Mouse (Mus musculus): ENCODE data around the gene Chil3. TPM values are rescaled to one million over a fixed set of nuclear protein-coding genes. Genes with fewer than 3 reads are reported as not detected.

Gene Chil3
- polyA plus RNA-seq, 1 experiment from 2014 or later: not detected

- Histone ChIP-seq H3K4me1 (replicated peaks; ENCODE audit: control insufficient read depth, insufficient read depth, low read length) (0 out of 2 replicates have a peak, but pooled peaks cover 2% of the 10 kb centered on the region), H3K36me3 (ENCODE audit: control insufficient read depth, insufficient read depth, low read length) (no peaks in the 10 kb centered on the region), H3K4me2 (ENCODE audit: low read depth, low read length, severe bottlenecking) (no peak overlapping the region), H3K9me3 (ENCODE audit: control insufficient read depth, low read length) (no peaks in the 10 kb centered on the region), H3K9ac (ENCODE audit: low read length) (no peak overlapping the region), H3K27ac (ENCODE audit: low read depth, low read length) (0 out of 2 replicates have a peak overlapping the region, but pooled peaks have one; percentile 1), H3K4me3 (ENCODE audit: low read depth, low read length) (no peak overlapping the region), H3K27me3 (ENCODE audit: control insufficient read depth, insufficient read depth, low read length) (no peaks in the 10 kb centered on the region)
- 88% methylated on average over 1 of the region's 1 CpGs for WGBS
- DNase-seq (ENCODE audit: low spot score) (peak; percentile 52), ATAC-seq (replicated peaks; ENCODE audit: low FRiP score) (peak; percentile 69)
These were observed 3.9 kb upstream of the Chil3 start for GRCm38 (mm10) chr3:106171135-106171731.

GRCm38 (mm10) chr3:106170522-106171053 lies 3.2 kb upstream of the Chil3 start:
- Histone ChIP-seq H3K4me3 (ENCODE audit: low read depth, low read length) (no peak overlapping the region), H3K27me3 (ENCODE audit: control insufficient read depth, insufficient read depth, low read length) (no peaks in the 10 kb centered on the region), H3K36me3 (ENCODE audit: control insufficient read depth, insufficient read depth, low read length) (no peaks in the 10 kb centered on the region), H3K9me3 (ENCODE audit: control insufficient read depth, low read length) (no peaks in the 10 kb centered on the region), H3K27ac (ENCODE audit: low read depth, low read length) (no peak overlapping the region), H3K9ac (ENCODE audit: low read length) (no peak overlapping the region), H3K4me2 (ENCODE audit: low read depth, low read length, severe bottlenecking) (no peak overlapping the region), H3K4me1 (replicated peaks; ENCODE audit: control insufficient read depth, insufficient read depth, low read length) (0 out of 2 replicates have a peak, but pooled peaks cover 2% of the 10 kb centered on the region)
- peak; percentile 90 for ATAC-seq (replicated peaks; ENCODE audit: low FRiP score)
- WGBS: 75% methylated on average over 1 of the region's 1 CpGs
- peak; percentile 58 for DNase-seq (ENCODE audit: low spot score)

GRCm38 (mm10) chr3:106154413-106154812 lies 13.0 kb downstream of the Chil3 start:
- ATAC-seq (replicated peaks; ENCODE audit: low FRiP score): no peak
- DNase-seq (ENCODE audit: low spot score): no peak
- no peak overlapping the region for H3K9ac ChIP-seq (ENCODE audit: low read length)
- no peaks in the 10 kb centered on the region for H3K36me3 ChIP-seq (ENCODE audit: control insufficient read depth, insufficient read depth, low read length)
- H3K9me3 ChIP-seq (ENCODE audit: control insufficient read depth, low read length): no peaks in the 10 kb centered on the region
- no peaks in the 10 kb centered on the region for H3K27me3 ChIP-seq (ENCODE audit: control insufficient read depth, insufficient read depth, low read length)
- no peaks in the 10 kb centered on the region; the same call in 1 of the 2 replicates for H3K4me1 ChIP-seq (replicated peaks; ENCODE audit: control insufficient read depth, insufficient read depth, low read length)
- no peak overlapping the region for H3K4me2 ChIP-seq (ENCODE audit: low read depth, low read length, severe bottlenecking)
- H3K27ac ChIP-seq (ENCODE audit: low read depth, low read length): no peak overlapping the region
- 86% methylated on average over 2 of the region's 2 CpGs for WGBS
- H3K4me3 ChIP-seq (ENCODE audit: low read depth, low read length): no peak overlapping the region

- H3K27me3 ChIP-seq (ENCODE audit: control insufficient read depth, insufficient read depth, low read length): no peaks in the 10 kb centered on the region
- no peaks in the 10 kb centered on the region for H3K4me1 ChIP-seq (replicated peaks; ENCODE audit: control insufficient read depth, insufficient read depth, low read length)
- H3K9ac ChIP-seq (ENCODE audit: low read length): no peak overlapping the region
- no peaks in the 10 kb centered on the region for H3K36me3 ChIP-seq (ENCODE audit: control insufficient read depth, insufficient read depth, low read length)
- no peak for DNase-seq (ENCODE audit: low spot score)
- peaks cover 4% of the 10 kb centered on the region for H3K9me3 ChIP-seq (ENCODE audit: control insufficient read depth, low read length)
- H3K4me3 ChIP-seq (ENCODE audit: low read depth, low read length): no peak overlapping the region
- ATAC-seq (replicated peaks; ENCODE audit: low FRiP score): 0 out of 2 replicates have a peak, but pooled peaks have one; percentile 8
- no peak overlapping the region for H3K4me2 ChIP-seq (ENCODE audit: low read depth, low read length, severe bottlenecking)
- 90% methylated on average over 10 of the region's 10 CpGs for WGBS
- no peak overlapping the region for H3K27ac ChIP-seq (ENCODE audit: low read depth, low read length)
These were observed 23.3 kb downstream of the Chil3 start for GRCm38 (mm10) chr3:106144081-106144480.

- H3K4me1 ChIP-seq (replicated peaks; ENCODE audit: control insufficient read depth, insufficient read depth, low read length): no peaks in the 10 kb centered on the region
- H3K36me3 ChIP-seq (ENCODE audit: control insufficient read depth, insufficient read depth, low read length): no peaks in the 10 kb centered on the region
- H3K4me3 ChIP-seq (ENCODE audit: low read depth, low read length): no peak overlapping the region
- H3K4me2 ChIP-seq (ENCODE audit: low read depth, low read length, severe bottlenecking): no peak overlapping the region
- H3K27ac ChIP-seq (ENCODE audit: low read depth, low read length): no peak overlapping the region
- WGBS: 87% methylated on average over 5 of the region's 5 CpGs
- no peaks in the 10 kb centered on the region for H3K9me3 ChIP-seq (ENCODE audit: control insufficient read depth, low read length)
- DNase-seq (ENCODE audit: low spot score): peak; percentile 50
- H3K9ac ChIP-seq (ENCODE audit: low read length): no peak overlapping the region
- no peaks in the 10 kb centered on the region for H3K27me3 ChIP-seq (ENCODE audit: control insufficient read depth, insufficient read depth, low read length)
- ATAC-seq (replicated peaks; ENCODE audit: low FRiP score): no peak
These were observed 35.7 kb downstream of the Chil3 start for GRCm38 (mm10) chr3:106131690-106132089.

GRCm38 (mm10) chr3:106128807-106129493 lies 38.4 kb downstream of the Chil3 start:
- H3K27ac ChIP-seq (ENCODE audit: low read depth, low read length): no peak overlapping the region
- peaks cover 2% of the 10 kb centered on the region; the same call in 1 of the 2 replicates for H3K9me3 ChIP-seq (ENCODE audit: control insufficient read depth, low read length)
- H3K27me3 ChIP-seq (ENCODE audit: control insufficient read depth, insufficient read depth, low read length): no peaks in the 10 kb centered on the region
- DNase-seq (ENCODE audit: low spot score) (no peak), ATAC-seq (replicated peaks; ENCODE audit: low FRiP score) (peak; percentile 49; the same call in 1 of the 2 replicates)
- H3K9ac ChIP-seq (ENCODE audit: low read length): no peak overlapping the region
- no peaks in the 10 kb centered on the region for H3K36me3 ChIP-seq (ENCODE audit: control insufficient read depth, insufficient read depth, low read length)
- no peak overlapping the region for H3K4me2 ChIP-seq (ENCODE audit: low read depth, low read length, severe bottlenecking)
- WGBS: 77% methylated on average over 4 of the region's 4 CpGs
- H3K4me1 ChIP-seq (replicated peaks; ENCODE audit: control insufficient read depth, insufficient read depth, low read length): no peaks in the 10 kb centered on the region
- H3K4me3 ChIP-seq (ENCODE audit: low read depth, low read length): no peak overlapping the region

- H3K4me3 ChIP-seq (ENCODE audit: low read depth, low read length): no peak overlapping the region
- no peak overlapping the region for H3K4me2 ChIP-seq (ENCODE audit: low read depth, low read length, severe bottlenecking)
- H3K4me1 ChIP-seq (replicated peaks; ENCODE audit: control insufficient read depth, insufficient read depth, low read length): no peaks in the 10 kb centered on the region
- no peaks in the 10 kb centered on the region for H3K36me3 ChIP-seq (ENCODE audit: control insufficient read depth, insufficient read depth, low read length)
- H3K27me3 ChIP-seq (ENCODE audit: control insufficient read depth, insufficient read depth, low read length): no peaks in the 10 kb centered on the region
- no peak for ATAC-seq (replicated peaks; ENCODE audit: low FRiP score)
- H3K27ac ChIP-seq (ENCODE audit: low read depth, low read length): no peak overlapping the region
- no peak for DNase-seq (ENCODE audit: low spot score)
- no peak overlapping the region for H3K9ac ChIP-seq (ENCODE audit: low read length)
- peaks cover 2% of the 10 kb centered on the region; the same call in 1 of the 2 replicates for H3K9me3 ChIP-seq (ENCODE audit: control insufficient read depth, low read length)
These were observed 40.4 kb downstream of the Chil3 start for GRCm38 (mm10) chr3:106126999-106127398.

- Histone ChIP-seq H3K9ac (ENCODE audit: low read length) (no peak within 1 kb of the TSS), H3K27me3 (ENCODE audit: control insufficient read depth, insufficient read depth, low read length) (no peaks in the 10 kb centered on the region), H3K4me3 (ENCODE audit: low read depth, low read length) (no peak within 1 kb of the TSS), H3K27ac (ENCODE audit: low read depth, low read length) (no peak within 1 kb of the TSS), H3K9me3 (ENCODE audit: control insufficient read depth, low read length) (no peaks in the 10 kb centered on the region), H3K36me3 (ENCODE audit: control insufficient read depth, insufficient read depth, low read length) (no peaks in the 10 kb centered on the region), H3K4me1 (replicated peaks; ENCODE audit: control insufficient read depth, insufficient read depth, low read length) (no peaks in the 10 kb centered on the region), H3K4me2 (ENCODE audit: low read depth, low read length, severe bottlenecking) (no peak within 1 kb of the TSS)
- DNase-seq (ENCODE audit: low spot score) (no peak), ATAC-seq (replicated peaks; ENCODE audit: low FRiP score) (no peak)
- WGBS: 83% methylated on average over 3 of the region's 3 CpGs
These were observed 54.4 kb downstream of the Chil3 start, which contains the start of gene Chia1 for GRCm38 (mm10) chr3:106112929-106113328. Gene Chia1 (plus strand): TSS chr3:106113229.

Measured in forebrain, embryonic 11.5 days (tissue).